Mouse (Mus musculus) liver, embryonic 12.5 days (tissue): Measurements from ENCODE around the gene Osbpl9. TPM values are rescaled to one million over a fixed set of nuclear protein-coding genes. Genes with fewer than 3 reads are reported as not detected.
A peak's percentile ranks its signal among the peaks of the same experiment; 100 is the strongest.

Source experiments
- microRNA counts: library from miRNA; unstranded; fragments of <30 nt; microRNA quantifications from one replicate; lab custom pipeline; 2017
- microRNA-seq: library from miRNA; unstranded; fragments of <30 nt; microRNA quantifications from one replicate; pipeline ENCODE4, GENCODE M21; 2017
- polyA plus RNA-seq: library from polyadenylated mRNA; unstranded; fragments of >200 nt; fragmentation: Nextera tagmentation; extraction: Ambion mirVana; gene quantifications from 2 replicates; pipeline ENCODE4 v1.2.1, GENCODE M21; 2016

Gene Osbpl9
- polyA plus RNA-seq, 1 experiment from 2014 or later = 33.3 TPM

MicroRNAs within 50 kb of the gene (microRNA counts, 519-probe panel; counts per million panel counts)
- 582 counts per million, percentile 70 among the panel's probes with 10 or more counts for microRNA mmu-miR-761 (lab: Ali Mortazavi, UCI)

Small RNA genes lying within 50 kb of the gene (microRNA-seq; reads per million reads assigned to microRNA genes)
- not detected for gene Mir761

Other genes with a start within 250 kb of the Osbpl9 start
- gene Nrd1, start 201.6 kb downstream of the Osbpl9 start, polyA plus RNA-seq = 55.3 and 56.0 TPM in 2 replicates
- not detected in 2 replicates for gene Calr4, start 32.2 kb upstream of the Osbpl9 start, polyA plus RNA-seq
- gene Eps15, start 78.0 kb upstream of the Osbpl9 start, polyA plus RNA-seq = 53.0 and 54.2 TPM in 2 replicates
- 12.9 and 13.7 TPM in 2 replicates for gene Ttc39a, start 204.4 kb upstream of the Osbpl9 start, polyA plus RNA-seq